Mouse (Mus musculus) kidney, postnatal 0 days (tissue): ENCODE measurements around the gene Rpl28. TPM values are rescaled to one million over a fixed set of nuclear protein-coding genes. Genes with fewer than 3 reads are reported as not detected.

Experiments used
- ATAC-seq: fragments of 200-750 bp; cut with Nextera tagmentation; replicated peaks from 2 replicates; pipeline ENCODE4 v1.8.0; 2017; ENCODE audit warnings: low read depth, moderate number of reproducible peaks, moderate TSS enrichment, moderate library complexity; ENCODE audit not compliant: low FRiP score
- DNase-seq: peaks from one replicate; pipeline ENCODE4 v3.0.0-alpha.2; 2016; ENCODE audit warnings: low spot score
- H3K27ac ChIP-seq: fragments of 300-500 bp; sonication (generic); 2 replicates; pipeline ENCODE4 v1.5.1; 2014; ENCODE audit warnings: mild to moderate bottlenecking
- H3K27me3 ChIP-seq: fragments of 300-500 bp; sonication (generic); 2 replicates; pipeline ENCODE4 v1.6.1; 2014; ENCODE audit warnings: low read length, mixed read lengths; ENCODE audit not compliant: insufficient read depth
- H3K36me3 ChIP-seq: fragments of 300-500 bp; sonication (generic); 2 replicates; pipeline ENCODE4 v1.6.1; 2014; ENCODE audit warnings: low read length, mixed read lengths; ENCODE audit not compliant: insufficient read depth
- H3K4me1 ChIP-seq: fragments of 300-500 bp; sonication (generic); replicated peaks from 2 replicates; pipeline ENCODE4 v1.6.1; 2014; ENCODE audit warnings: antibody characterized with exemption, low read length, mixed read lengths; ENCODE audit not compliant: insufficient read depth
- H3K4me2 ChIP-seq: fragments of 300-500 bp; sonication (generic); 2 replicates; pipeline ENCODE4 v1.6.1; 2014; ENCODE audit warnings: mild to moderate bottlenecking, low read length, moderate library complexity, mixed read lengths
- H3K4me3 ChIP-seq: fragments of 300-500 bp; sonication (generic); replicated peaks from 2 replicates; pipeline ENCODE4 v1.5.1; 2014; ENCODE audit warnings: low read depth, low read length
- H3K9ac ChIP-seq: fragments of 300-500 bp; sonication (generic); 2 replicates; pipeline ENCODE4 v1.6.1; 2014; ENCODE audit warnings: low read depth, low read length
- H3K9me3 ChIP-seq: fragments of 300-500 bp; sonication (generic); replicated peaks from 2 replicates; pipeline ENCODE4 v1.6.1; 2016; ENCODE audit warnings: low read length, inconsistent platforms, mixed read lengths
- CTCF ChIP-seq: IDR thresholded peaks from 2 replicates; pipeline ENCODE4 v1.5.1; 2016; ENCODE audit warnings: antibody characterized with exemption, low read depth, mild to moderate bottlenecking, moderate library complexity
- WGBS: fragments of 180-500 bp; shearing (Covaris S2); extraction: QIAGEN DNeasy Blood & Tissue Kit; methylation state at CpG from one replicate; pipeline ENCODE4 v1.1.7; 2014; 5-methylcytosine and 5-hydroxymethylcytosine counted together
- polyA plus RNA-seq: library from polyadenylated mRNA; unstranded; fragments of >200 nt; fragmentation: Nextera tagmentation; extraction: Ambion mirVana; gene quantifications from 2 replicates; pipeline ENCODE4 v1.2.1, GENCODE M21; 2015

Gene Rpl28
- polyA plus RNA-seq, 1 experiment from 2014 or later = 480 TPM

- H3K4me2 ChIP-seq = no peak overlapping the region
- no peak; the same call in 1 of the 2 replicates for ATAC-seq
- H3K27me3 ChIP-seq = no peaks in the 10 kb centered on the region
- WGBS = 87% methylated on average over 2 of the region's 2 CpGs
- H3K4me1 ChIP-seq = peaks cover 14% of the 10 kb centered on the region; the same call in 1 of the 2 replicates
- TF ChIP-seq CTCF = no peak
- H3K9ac ChIP-seq = no peak overlapping the region
- H3K27ac ChIP-seq = no peak overlapping the region
- peaks cover 3% of the 10 kb centered on the region for H3K36me3 ChIP-seq
- H3K9me3 ChIP-seq = no peaks in the 10 kb centered on the region
- DNase-seq = no peak
- H3K4me3 ChIP-seq = no peak overlapping the region
Measured at GRCm38 (mm10) chr7:4749169-4749568, 43.5 kb upstream of the Rpl28 start.

GRCm38 (mm10) chr7:4751971-4752820 lies 40.5 kb upstream of the Rpl28 start:
- peaks cover 14% of the 10 kb centered on the region; the same call in 1 of the 2 replicates for H3K4me1 ChIP-seq
- peak overlapping the region; percentile 53 for H3K4me2 ChIP-seq
- WGBS = 2% methylated on average over 30 of the region's 30 CpGs
- peak overlapping the region; percentile 41; the same call in 1 of the 2 replicates for H3K9ac ChIP-seq
- no peaks in the 10 kb centered on the region for H3K9me3 ChIP-seq
- H3K27ac ChIP-seq = peak overlapping the region; percentile 38; the same call in 1 of the 2 replicates
- peak; percentile 86 for ATAC-seq
- no peaks in the 10 kb centered on the region for H3K36me3 ChIP-seq
- peak overlapping the region; percentile 36 for H3K4me3 ChIP-seq
- no peaks in the 10 kb centered on the region for H3K27me3 ChIP-seq
- TF ChIP-seq CTCF = no peak
- DNase-seq = peak; percentile 75

GRCm38 (mm10) chr7:4752821-4753570 lies 39.7 kb upstream of the Rpl28 start, which contains the start of gene Cox6b2:
Gene Cox6b2 (minus strand): TSS chr7:4753094.
- Histone ChIP-seq H3K27me3 (no peaks in the 10 kb centered on the region), H3K4me1 (peaks cover 14% of the 10 kb centered on the region; the same call in 1 of the 2 replicates), H3K27ac (peak within 1 kb of the TSS; percentile 38; the same call in 1 of the 2 replicates), H3K36me3 (no peaks in the 10 kb centered on the region), H3K9ac (peak within 1 kb of the TSS; percentile 41; the same call in 1 of the 2 replicates), H3K9me3 (no peaks in the 10 kb centered on the region), H3K4me3 (peak within 1 kb of the TSS; percentile 36), H3K4me2 (peak within 1 kb of the TSS; percentile 53)
- DNase-seq = peak; percentile 98
- 2% methylated on average over 24 of the region's 24 CpGs for WGBS
- peak; percentile 15; the same call in 1 of the 2 replicates for TF ChIP-seq CTCF
- ATAC-seq = peak; percentile 90

GRCm38 (mm10) chr7:4759670-4760069 lies 33.0 kb upstream of the Rpl28 start:
- no peak for ATAC-seq
- WGBS = 53% methylated on average over 1 of the region's 1 CpGs

GRCm38 (mm10) chr7:4764946-4765710 lies 27.5 kb upstream of the Rpl28 start:
- 0 out of 2 replicates have a peak overlapping the region, but pooled peaks have one; percentile 27 for H3K4me2 ChIP-seq
- no peak overlapping the region for H3K9ac ChIP-seq
- H3K27ac ChIP-seq = no peak overlapping the region
- H3K9me3 ChIP-seq = no peaks in the 10 kb centered on the region
- no peaks in the 10 kb centered on the region for H3K36me3 ChIP-seq
- H3K27me3 ChIP-seq = no peaks in the 10 kb centered on the region
- no peaks in the 10 kb centered on the region for H3K4me1 ChIP-seq
- TF ChIP-seq CTCF = no peak
- H3K4me3 ChIP-seq = no peak overlapping the region
- 12% methylated on average over 4 of the region's 4 CpGs for WGBS
- ATAC-seq = no peak
- peak; percentile 28 for DNase-seq

More at GRCm38 (mm10) chr7:4759670-4760069, 33.0 kb upstream of the Rpl28 start:
- Histone ChIP-seq H3K4me2 (no peak overlapping the region), H3K36me3 (no peaks in the 10 kb centered on the region), H3K27me3 (no peaks in the 10 kb centered on the region), H3K27ac (no peak overlapping the region), H3K9me3 (no peaks in the 10 kb centered on the region), H3K4me1 (no peaks in the 10 kb centered on the region), H3K9ac (no peak overlapping the region), H3K4me3 (no peak overlapping the region)
- no peak for TF ChIP-seq CTCF
- no peak for DNase-seq
